ENCODE assay signal across 20 mouse cellular contexts in the genomic region with DNA sequence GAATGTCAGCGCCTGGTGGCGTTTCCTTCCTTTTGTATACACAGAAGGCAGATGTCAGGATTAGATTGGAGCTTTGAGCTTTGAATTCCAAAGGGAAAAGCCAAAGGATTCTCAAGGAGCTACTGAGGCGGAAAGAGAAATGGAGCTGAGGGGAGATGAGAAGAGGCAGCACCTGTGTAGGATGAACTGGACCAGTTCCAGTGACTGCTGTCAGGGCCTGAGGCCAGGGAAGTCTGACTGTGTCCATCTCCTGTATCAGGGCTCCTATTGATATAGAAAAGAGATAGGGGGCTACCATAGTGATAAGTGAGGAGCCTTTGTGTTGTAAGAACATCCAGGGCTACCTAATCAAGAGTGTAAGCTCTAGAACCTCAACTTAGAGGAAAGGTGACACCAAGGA.
DNase-seq lines count a peak whose midpoint lies in the region; ATAC-seq and TF ChIP-seq lines count a peak whose summit lies in the region.
"Had no signal": no experiment of that assay in that cellular context is flagged by ENCODE, and none has a peak within 500 bp of the region (broad histone marks: within the 10 kb centered on the region; RNA-seq: fewer than 3 reads in every experiment).

No protein-coding gene starts in this region.

- H3K4me1 ChIP-seq in hindbrain, postnatal 0 days (ENCODE audit: insufficient read depth, low read length) = no peaks in the 10 kb centered on the region
- no peaks in the 10 kb centered on the region for H3K4me1 ChIP-seq in hindbrain, embryonic 11.5 days (replicated peaks; ENCODE audit: control insufficient read depth, insufficient read depth, low read length)
- no peaks in the 10 kb centered on the region for H3K4me1 ChIP-seq in midbrain, postnatal 0 days (ENCODE audit: insufficient read depth, low read length)
- H3K4me1 ChIP-seq in midbrain, embryonic 16.5 days (ENCODE audit: control insufficient read depth, insufficient read depth, low read length) = no peaks in the 10 kb centered on the region
- H3K4me1 ChIP-seq: embryonic facial prominence, embryonic 13.5 days; forebrain, embryonic 10.5 days; forebrain, embryonic 12.5 days had no signal

- H3K4me2 ChIP-seq in hindbrain, postnatal 0 days (ENCODE audit: low read depth, low read length) = no peak overlapping the region
- no peak overlapping the region for H3K4me2 ChIP-seq in hindbrain, embryonic 11.5 days (replicated peaks; ENCODE audit: low read depth, low read length)
- no peak overlapping the region for H3K4me2 ChIP-seq in midbrain, postnatal 0 days (ENCODE audit: low read depth, low read length, poor library complexity, severe bottlenecking)
- H3K4me2 ChIP-seq in midbrain, embryonic 16.5 days (ENCODE audit: low read length) = no peak overlapping the region
- H3K4me2 ChIP-seq: embryonic facial prominence, embryonic 13.5 days; embryonic facial prominence, embryonic 15.5 days; forebrain, embryonic 12.5 days had no signal

- no peak overlapping the region for H3K4me3 ChIP-seq in hindbrain, postnatal 0 days (ENCODE audit: low read length)
- no peak overlapping the region for H3K4me3 ChIP-seq in hindbrain, embryonic 11.5 days (ENCODE audit: low read depth, low read length)
- no peak overlapping the region for H3K4me3 ChIP-seq in midbrain, postnatal 0 days (ENCODE audit: low read depth, low read length)
- no peak overlapping the region for H3K4me3 ChIP-seq in midbrain, embryonic 16.5 days (ENCODE audit: low read depth, low read length)
- H3K4me3 ChIP-seq: embryonic facial prominence, embryonic 13.5 days; embryonic facial prominence, embryonic 15.5 days; erythroblast, embryonic 14.5 days; forebrain, embryonic 10.5 days; forebrain, embryonic 12.5 days had no signal

- 65% methylated on average over 3 of the region's 3 CpGs for WGBS in hindbrain, postnatal 0 days
- 78% methylated on average over 3 of the region's 3 CpGs for WGBS in hindbrain, embryonic 11.5 days
- 55% methylated on average over 3 of the region's 3 CpGs for WGBS in midbrain, postnatal 0 days
- WGBS in midbrain, embryonic 16.5 days = 55% methylated on average over 3 of the region's 3 CpGs

- no peak overlapping the region for H3K9ac ChIP-seq in hindbrain, postnatal 0 days (replicated peaks; ENCODE audit: low read length)
- no peak overlapping the region for H3K9ac ChIP-seq in hindbrain, embryonic 11.5 days (ENCODE audit: low read depth, low read length)
- no peak overlapping the region for H3K9ac ChIP-seq in midbrain, postnatal 0 days (replicated peaks; ENCODE audit: low read length, poor library complexity, severe bottlenecking)
- H3K9ac ChIP-seq in midbrain, embryonic 16.5 days (ENCODE audit: low read depth, low read length) = no peak overlapping the region
- H3K9ac ChIP-seq: embryonic facial prominence, embryonic 13.5 days; embryonic facial prominence, embryonic 15.5 days; forebrain, embryonic 12.5 days had no signal

- H3K36me3 ChIP-seq in hindbrain, postnatal 0 days (ENCODE audit: insufficient read depth, low read length) = no peaks in the 10 kb centered on the region
- no peaks in the 10 kb centered on the region for H3K36me3 ChIP-seq in hindbrain, embryonic 11.5 days (ENCODE audit: control insufficient read depth, insufficient read depth, low read length)
- no peaks in the 10 kb centered on the region for H3K36me3 ChIP-seq in midbrain, postnatal 0 days (ENCODE audit: insufficient read depth, low read length)
- no peaks in the 10 kb centered on the region for H3K36me3 ChIP-seq in midbrain, embryonic 16.5 days (ENCODE audit: control insufficient read depth, insufficient read depth, low read length)
- H3K36me3 ChIP-seq: embryonic facial prominence, embryonic 13.5 days; embryonic facial prominence, embryonic 15.5 days; forebrain, embryonic 10.5 days; forebrain, embryonic 12.5 days had no signal

- no peak for TF ChIP-seq CTCF in hindbrain, postnatal 0 days (IDR thresholded peaks at IDR 0.05; ENCODE audit: low read depth)
- TF ChIP-seq CTCF in midbrain, postnatal 0 days (IDR thresholded peaks at IDR 0.05) = no peak

- ATAC-seq in hindbrain, postnatal 0 days = no peak
- ATAC-seq in hindbrain, embryonic 11.5 days (ENCODE audit: low FRiP score) = no peak
- ATAC-seq in midbrain, postnatal 0 days (ENCODE audit: low FRiP score) = no peak
- no peak for ATAC-seq in midbrain, embryonic 16.5 days
- ATAC-seq: forebrain, embryonic 14.5 days; forebrain, embryonic 16.5 days had no signal

- H3K27ac ChIP-seq in hindbrain, postnatal 0 days = no peak overlapping the region
- H3K27ac ChIP-seq in hindbrain, embryonic 11.5 days (ENCODE audit: low read depth, low read length) = no peak overlapping the region
- no peak overlapping the region for H3K27ac ChIP-seq in midbrain, postnatal 0 days (ENCODE audit: low read depth, low read length)
- no peak overlapping the region for H3K27ac ChIP-seq in midbrain, embryonic 16.5 days (ENCODE audit: low read length)
- H3K27ac ChIP-seq: embryonic facial prominence, embryonic 13.5 days; embryonic facial prominence, embryonic 15.5 days; forebrain, embryonic 10.5 days; forebrain, embryonic 12.5 days had no signal

- no peaks in the 10 kb centered on the region for H3K9me3 ChIP-seq in hindbrain, postnatal 0 days (ENCODE audit: low read length)
- H3K9me3 ChIP-seq in hindbrain, embryonic 11.5 days (ENCODE audit: control insufficient read depth, low read length) = no peaks in the 10 kb centered on the region
- H3K9me3 ChIP-seq in midbrain, postnatal 0 days (ENCODE audit: low read length) = no peaks in the 10 kb centered on the region
- H3K9me3 ChIP-seq in midbrain, embryonic 16.5 days (replicated peaks; ENCODE audit: control insufficient read depth, low read length, poor library complexity, severe bottlenecking) = no peaks in the 10 kb centered on the region
- H3K9me3 ChIP-seq: embryonic facial prominence, embryonic 13.5 days; embryonic facial prominence, embryonic 15.5 days; forebrain, embryonic 10.5 days; forebrain, embryonic 12.5 days had no signal

- DNase-seq in cerebellum, postnatal 14 days = peak; percentile 54 to 62
- no peak for DNase-seq in cerebellum, adult 8-10 months
- DNase-seq in hindbrain, postnatal 0 days (ENCODE audit: low spot score) = peak; percentile 43
- DNase-seq in hindbrain, embryonic 11.5 days (ENCODE audit: low spot score) = no peak
- DNase-seq in midbrain, postnatal 0 days (ENCODE audit: low spot score) = peak; percentile 58
- DNase-seq: adrenal gland, adult 2 months; adrenal gland, postnatal 10 days; adrenal gland, postnatal 25 days; cerebellum, adult 11 months; cerebellum, adult 18-20 months; cerebellum, adult 9-11 months; embryo, embryonic 11 days had no signal

- no peaks in the 10 kb centered on the region for H3K27me3 ChIP-seq in hindbrain, postnatal 0 days (ENCODE audit: insufficient read depth, low read length)
- H3K27me3 ChIP-seq in hindbrain, embryonic 11.5 days (ENCODE audit: control insufficient read depth, insufficient read depth, low read length) = no peaks in the 10 kb centered on the region
- no peaks in the 10 kb centered on the region for H3K27me3 ChIP-seq in midbrain, postnatal 0 days (ENCODE audit: insufficient read depth, low read length)
- H3K27me3 ChIP-seq in midbrain, embryonic 16.5 days (ENCODE audit: control insufficient read depth, insufficient read depth, low read depth, low read length) = no peaks in the 10 kb centered on the region
- H3K27me3 ChIP-seq: embryonic facial prominence, embryonic 13.5 days; embryonic facial prominence, embryonic 15.5 days; forebrain, embryonic 12.5 days had no signal

Comparison
In these comparisons a context has a peak if more than half of its experiments do, and no peak if none do; other contexts are left out.
1. DNase-seq: peak in cerebellum, postnatal 14 days (2 of 2), hindbrain, postnatal 0 days (single experiment) and midbrain, postnatal 0 days (single experiment); none in cerebellum, adult 8-10 months (single experiment) and hindbrain, embryonic 11.5 days (single experiment).